Mouse (Mus musculus) midbrain, embryonic 15.5 days (tissue): ENCODE results near the gene Ndufb8. TPM values are rescaled to one million over a fixed set of nuclear protein-coding genes. Genes with fewer than 3 reads are reported as not detected.

Experiments used
- ATAC-seq: fragments of 200-750 bp; cut with Nextera tagmentation; replicated peaks from 2 replicates; pipeline ENCODE4 v1.8.0; 2017; ENCODE audit warnings: moderate TSS enrichment
- H3K27ac ChIP-seq: fragments of 300-500 bp; sonication (generic); 2 replicates; pipeline ENCODE4 v1.5.1; 2015; ENCODE audit warnings: mild to moderate bottlenecking, inconsistent platforms
- H3K27me3 ChIP-seq: fragments of 300-500 bp; sonication (generic); replicated peaks from 2 replicates; pipeline ENCODE4 v1.6.1; 2015; ENCODE audit warnings: inconsistent platforms
- H3K36me3 ChIP-seq: fragments of 300-500 bp; sonication (generic); replicated peaks from 2 replicates; pipeline ENCODE4 v1.6.1; 2015; ENCODE audit warnings: inconsistent platforms
- H3K4me1 ChIP-seq: fragments of 300-500 bp; sonication (generic); 2 replicates; pipeline ENCODE4 v1.6.1; 2015; ENCODE audit warnings: inconsistent platforms
- H3K4me2 ChIP-seq: fragments of 300-500 bp; sonication (generic); 2 replicates; pipeline ENCODE4 v1.6.1; 2015; ENCODE audit warnings: inconsistent platforms, mild to moderate bottlenecking, moderate library complexity
- H3K4me3 ChIP-seq: fragments of 300-500 bp; sonication (generic); 2 replicates; pipeline ENCODE4 v1.5.1; 2015; ENCODE audit warnings: mild to moderate bottlenecking, inconsistent platforms
- H3K9ac ChIP-seq: fragments of 300-500 bp; sonication (generic); 2 replicates; pipeline ENCODE4 v1.6.1; 2015; ENCODE audit warnings: mild to moderate bottlenecking, inconsistent platforms
- H3K9me3 ChIP-seq: fragments of 300-500 bp; sonication (generic); 2 replicates; pipeline ENCODE4 v1.6.1; 2016; ENCODE audit warnings: inconsistent platforms
- WGBS: fragments of 180-500 bp; shearing (Covaris S2); methylation state at CpG from one replicate; pipeline ENCODE4 v1.1.7; 2015; ENCODE audit warnings: mixed read lengths; 5-methylcytosine and 5-hydroxymethylcytosine counted together
- polyA plus RNA-seq: library from polyadenylated mRNA; unstranded; fragments of >200 nt; fragmentation: Nextera tagmentation; extraction: Ambion mirVana; gene quantifications from 2 replicates; pipeline ENCODE4 v1.2.1, GENCODE M21; 2015

Gene Ndufb8
- polyA plus RNA-seq, 1 experiment from 2014 or later: 601 TPM

DNA sequence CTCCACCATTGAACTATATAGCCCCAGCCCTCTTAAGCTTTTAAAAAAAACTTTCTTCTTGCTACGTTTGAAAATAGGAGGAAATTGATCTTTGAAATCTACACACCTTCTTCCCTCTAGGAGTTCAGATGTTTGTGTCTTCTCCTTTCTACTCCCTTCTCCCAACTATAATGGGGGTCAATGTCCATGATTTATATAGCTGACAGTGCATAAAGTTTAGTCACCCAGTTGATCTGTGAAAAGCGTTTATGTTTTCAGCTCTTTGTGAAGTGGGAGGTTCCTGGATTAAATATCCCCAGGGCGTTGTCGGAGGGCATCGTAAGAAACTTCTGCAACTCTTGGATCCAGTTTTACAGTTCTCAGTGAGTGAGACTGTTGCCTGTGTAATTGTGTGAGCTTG, 55.0 kb downstream of the Ndufb8 start:
- no peak for ATAC-seq
- no peak overlapping the region for H3K4me3 ChIP-seq
- H3K4me1 ChIP-seq: no peaks in the 10 kb centered on the region
- H3K9me3 ChIP-seq: no peaks in the 10 kb centered on the region
- no peak overlapping the region for H3K9ac ChIP-seq
- no peak overlapping the region for H3K27ac ChIP-seq
- WGBS: 51% methylated on average over 5 of the region's 5 CpGs
- no peaks in the 10 kb centered on the region for H3K36me3 ChIP-seq
- H3K4me2 ChIP-seq: no peak overlapping the region
- H3K27me3 ChIP-seq: peaks cover 88% of the 10 kb centered on the region

DNA sequence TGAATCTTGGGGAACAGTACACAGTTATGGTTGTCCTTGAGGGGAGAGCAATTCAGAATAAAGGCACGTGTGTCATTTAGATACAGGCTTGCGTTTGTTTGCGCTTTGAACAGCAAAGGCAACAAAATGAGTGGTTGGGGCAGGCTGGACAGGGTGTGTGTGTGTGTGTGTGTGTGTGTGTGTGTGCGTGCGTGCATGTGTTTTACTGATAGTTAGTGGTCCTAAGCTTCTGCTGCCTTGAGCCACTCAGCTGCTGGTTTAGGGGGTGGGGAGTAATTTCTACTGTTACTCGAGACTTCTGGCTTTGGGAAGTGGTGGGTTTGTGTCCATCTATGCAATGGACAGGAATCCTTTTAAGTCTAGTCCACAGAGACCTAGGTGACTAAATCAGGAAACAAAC, 56.3 kb downstream of the Ndufb8 start:
- H3K9ac ChIP-seq: no peak overlapping the region
- H3K9me3 ChIP-seq: no peaks in the 10 kb centered on the region
- H3K27ac ChIP-seq: no peak overlapping the region
- H3K4me1 ChIP-seq: no peaks in the 10 kb centered on the region
- H3K36me3 ChIP-seq: no peaks in the 10 kb centered on the region
- WGBS: 63% methylated on average over 6 of the region's 6 CpGs
- H3K27me3 ChIP-seq: peaks cover 88% of the 10 kb centered on the region
- no peak overlapping the region for H3K4me2 ChIP-seq
- no peak for ATAC-seq
- no peak overlapping the region for H3K4me3 ChIP-seq

Other genes with a start within 250 kb of the Ndufb8 start
- 0.08 and 0.13 TPM in 2 replicates for gene Scd4, start 222.3 kb downstream of the Ndufb8 start, polyA plus RNA-seq
- gene Scd1, start 147.6 kb downstream of the Ndufb8 start, polyA plus RNA-seq: 6.9 and 7.0 TPM in 2 replicates
- 2.6 and 3.7 TPM in 2 replicates for gene Wnt8b, start 62.0 kb downstream of the Ndufb8 start, polyA plus RNA-seq
- 0.19 and 0.30 TPM in 2 replicates for gene Sec31b, start 9.6 kb downstream of the Ndufb8 start, polyA plus RNA-seq
- gene Gm20538, start 2.6 kb downstream of the Ndufb8 start, polyA plus RNA-seq: not detected in 2 replicates
- gene Hif1an, start 7.4 kb upstream of the Ndufb8 start, polyA plus RNA-seq: 26.0 and 29.8 TPM in 2 replicates
- 0.68 TPM in 2 replicates for gene Pax2, start 200.6 kb upstream of the Ndufb8 start, polyA plus RNA-seq